Mouse (Mus musculus): ENCODE measurements around the gene Gmip. TPM values are rescaled to one million over a fixed set of nuclear protein-coding genes. Genes with fewer than 3 reads are reported as not detected.

Gmip gene
- polyA plus RNA-seq (2015; fragmentation: Nextera tagmentation; extraction: Ambion mirVana), result 38.5 and 43.2 TPM in 2 replicates

GRCm38 (mm10) chr8:69808094-69808863 is at the start of gene Gmip:
Gmip (plus strand) TSS chr8:69808679.
- peaks cover 15% of the 10 kb centered on the region for H3K4me1 ChIP-seq
- WGBS, result 8% methylated on average over 25 of the region's 28 CpGs
- ATAC-seq (replicated peaks), result peak; percentile 75
- H3K27me3 ChIP-seq (replicated peaks), result no peaks in the 10 kb centered on the region
- H3K9ac ChIP-seq, result peak within 1 kb of the TSS; percentile 55
- peak within 1 kb of the TSS; percentile 48 for H3K4me3 ChIP-seq
- peak within 1 kb of the TSS; percentile 39 for H3K27ac ChIP-seq
- H3K9me3 ChIP-seq, result no peaks in the 10 kb centered on the region
- H3K4me2 ChIP-seq, result peak within 1 kb of the TSS; percentile 54
- peaks cover 51% of the 10 kb centered on the region for H3K36me3 ChIP-seq (replicated peaks)

- H3K4me1 ChIP-seq, result no peaks in the 10 kb centered on the region
- no peak overlapping the region for H3K9ac ChIP-seq
- H3K9me3 ChIP-seq, result no peaks in the 10 kb centered on the region
- H3K27me3 ChIP-seq (replicated peaks), result no peaks in the 10 kb centered on the region
- H3K36me3 ChIP-seq (replicated peaks), result peaks cover 46% of the 10 kb centered on the region
- H3K4me2 ChIP-seq, result no peak overlapping the region
- 93% methylated on average over 4 of the region's 4 CpGs for WGBS
- ATAC-seq (replicated peaks), result no peak
- H3K27ac ChIP-seq, result no peak overlapping the region
- H3K4me3 ChIP-seq, result no peak overlapping the region
These were observed 46.5 kb upstream of the Gmip start for GRCm38 (mm10) chr8:69761814-69762445.

GRCm38 (mm10) chr8:69771221-69771620 is 37.3 kb upstream of the Gmip start:
- Histone ChIP-seq H3K4me2 (no peak overlapping the region), H3K27ac (no peak overlapping the region), H3K4me3 (no peak overlapping the region), H3K36me3 (replicated peaks) (peaks cover 26% of the 10 kb centered on the region), H3K27me3 (replicated peaks) (no peaks in the 10 kb centered on the region), H3K9ac (no peak overlapping the region), H3K4me1 (peaks cover 30% of the 10 kb centered on the region), H3K9me3 (no peaks in the 10 kb centered on the region)
- 88% methylated on average over 9 of the region's 9 CpGs for WGBS
- ATAC-seq (replicated peaks), result no peak

GRCm38 (mm10) chr8:69772106-69772505 is 36.4 kb upstream of the Gmip start:
- no peak overlapping the region for H3K27ac ChIP-seq
- H3K36me3 ChIP-seq (replicated peaks), result peaks cover 19% of the 10 kb centered on the region
- no peak overlapping the region for H3K4me3 ChIP-seq
- WGBS, result 81% methylated on average over 2 of the region's 2 CpGs
- no peak for ATAC-seq (replicated peaks)
- no peaks in the 10 kb centered on the region for H3K9me3 ChIP-seq
- 0 out of 2 replicates have a peak overlapping the region, but pooled peaks have one; percentile 14 for H3K4me2 ChIP-seq
- no peak overlapping the region; the same call in 1 of the 2 replicates for H3K9ac ChIP-seq
- H3K27me3 ChIP-seq (replicated peaks), result no peaks in the 10 kb centered on the region
- H3K4me1 ChIP-seq, result peaks cover 30% of the 10 kb centered on the region

GRCm38 (mm10) chr8:69774503-69775148 is 33.9 kb upstream of the Gmip start, which contains the start of gene Gm20422:
Gm20422 (minus strand) TSS chr8:69774886.
- H3K36me3 ChIP-seq (replicated peaks), result no peaks in the 10 kb centered on the region
- peaks cover 30% of the 10 kb centered on the region for H3K4me1 ChIP-seq
- peak within 1 kb of the TSS; percentile 99 for H3K9ac ChIP-seq
- H3K27me3 ChIP-seq (replicated peaks), result no peaks in the 10 kb centered on the region
- peak; percentile 99 for ATAC-seq (replicated peaks)
- WGBS, result under 1% methylated on average over 40 of the region's 41 CpGs
- peak within 1 kb of the TSS; percentile 91 for H3K4me3 ChIP-seq
- H3K27ac ChIP-seq, result peak within 1 kb of the TSS; percentile 100
- peak within 1 kb of the TSS; percentile 62 for H3K4me2 ChIP-seq
- no peaks in the 10 kb centered on the region for H3K9me3 ChIP-seq

GRCm38 (mm10) chr8:69775149-69775534 is 33.3 kb upstream of the Gmip start:
- Histone ChIP-seq H3K9me3 (no peaks in the 10 kb centered on the region), H3K4me2 (peak overlapping the region; percentile 62), H3K9ac (peak overlapping the region; percentile 99; the same call in 1 of the 2 replicates), H3K27me3 (replicated peaks) (no peaks in the 10 kb centered on the region), H3K27ac (peak overlapping the region; percentile 100), H3K4me3 (peak overlapping the region; percentile 91), H3K36me3 (replicated peaks) (no peaks in the 10 kb centered on the region), H3K4me1 (peaks cover 29% of the 10 kb centered on the region)
- WGBS, result 60% methylated on average over 2 of the region's 2 CpGs
- no peak; the same call in 1 of the 2 replicates for ATAC-seq (replicated peaks)

- no peak overlapping the region for H3K27ac ChIP-seq
- H3K36me3 ChIP-seq (replicated peaks), result no peaks in the 10 kb centered on the region
- H3K4me1 ChIP-seq, result peaks cover 17% of the 10 kb centered on the region
- no peaks in the 10 kb centered on the region for H3K27me3 ChIP-seq (replicated peaks)
- H3K4me3 ChIP-seq, result no peak overlapping the region
- no peaks in the 10 kb centered on the region for H3K9me3 ChIP-seq
- 62% methylated on average over 11 of the region's 12 CpGs for WGBS
- no peak overlapping the region for H3K9ac ChIP-seq
- H3K4me2 ChIP-seq, result no peak overlapping the region
- no peak for ATAC-seq (replicated peaks)
These were observed 31.4 kb upstream of the Gmip start for GRCm38 (mm10) chr8:69777111-69777510.

GRCm38 (mm10) chr8:69789105-69789504 is 19.4 kb upstream of the Gmip start:
- no peaks in the 10 kb centered on the region for H3K27me3 ChIP-seq (replicated peaks)
- no peaks in the 10 kb centered on the region for H3K9me3 ChIP-seq
- no peak overlapping the region for H3K27ac ChIP-seq
- peaks cover 5% of the 10 kb centered on the region for H3K36me3 ChIP-seq (replicated peaks)
- H3K4me1 ChIP-seq, result peaks cover 28% of the 10 kb centered on the region
- 94% methylated on average over 5 of the region's 5 CpGs for WGBS
- ATAC-seq (replicated peaks), result no peak
- H3K4me3 ChIP-seq, result no peak overlapping the region
- no peak overlapping the region for H3K4me2 ChIP-seq
- no peak overlapping the region for H3K9ac ChIP-seq

- no peaks in the 10 kb centered on the region for H3K9me3 ChIP-seq
- H3K4me3 ChIP-seq, result no peak overlapping the region
- H3K36me3 ChIP-seq (replicated peaks), result peaks cover 8% of the 10 kb centered on the region
- no peaks in the 10 kb centered on the region for H3K27me3 ChIP-seq (replicated peaks)
- H3K4me1 ChIP-seq, result peaks cover 29% of the 10 kb centered on the region
- no peak for ATAC-seq (replicated peaks)
- no peak overlapping the region for H3K27ac ChIP-seq
- no peak overlapping the region for H3K4me2 ChIP-seq
- 73% methylated on average over 5 of the region's 5 CpGs for WGBS
- no peak overlapping the region for H3K9ac ChIP-seq
These were observed 18.7 kb upstream of the Gmip start for GRCm38 (mm10) chr8:69789731-69790130.

- 41% methylated on average over 11 of the region's 11 CpGs for WGBS
- no peaks in the 10 kb centered on the region for H3K27me3 ChIP-seq (replicated peaks)
- peaks cover 8% of the 10 kb centered on the region for H3K36me3 ChIP-seq (replicated peaks)
- H3K4me2 ChIP-seq, result peak overlapping the region; percentile 91
- no peaks in the 10 kb centered on the region for H3K9me3 ChIP-seq
- H3K4me1 ChIP-seq, result peaks cover 29% of the 10 kb centered on the region
- H3K27ac ChIP-seq, result peak overlapping the region; percentile 71; the same call in 1 of the 2 replicates
- peak overlapping the region; percentile 100 for H3K4me3 ChIP-seq
- H3K9ac ChIP-seq, result peak overlapping the region; percentile 99; the same call in 1 of the 2 replicates
- ATAC-seq (replicated peaks), result peak; percentile 28
These were observed 18.1 kb upstream of the Gmip start for GRCm38 (mm10) chr8:69790364-69790763.

- H3K4me3 ChIP-seq, result peak within 1 kb of the TSS; percentile 100
These were observed 17.6 kb upstream of the Gmip start, which contains the start of the genes Atp13a1 and Zfp866 for GRCm38 (mm10) chr8:69790773-69791367. Atp13a1 (plus strand) TSS chr8:69791163. Zfp866 (minus strand) TSS chr8:69791178.

More at GRCm38 (mm10) chr8:69790773-69791367, 17.6 kb upstream of the Gmip start, which contains the start of the genes Atp13a1 and Zfp866:
- Histone ChIP-seq H3K4me1 (peaks cover 29% of the 10 kb centered on the region), H3K27ac (peak within 1 kb of the TSS; percentile 71), H3K4me2 (peak within 1 kb of the TSS; percentile 91), H3K36me3 (replicated peaks) (peaks cover 9% of the 10 kb centered on the region), H3K9me3 (no peaks in the 10 kb centered on the region), H3K9ac (peak within 1 kb of the TSS; percentile 99), H3K27me3 (replicated peaks) (no peaks in the 10 kb centered on the region)
- WGBS, result under 1% methylated on average over 38 of the region's 38 CpGs
- ATAC-seq (replicated peaks), result peak; percentile 97
